Mouse (Mus musculus) right cerebral cortex, postnatal 4 days (tissue): ENCODE measurements around the gene Mob2.

Experiments
- DNase-seq: peaks from one replicate; pipeline ENCODE4 v3.0.0-alpha.2; 2022

The Mob2 gene

DNA sequence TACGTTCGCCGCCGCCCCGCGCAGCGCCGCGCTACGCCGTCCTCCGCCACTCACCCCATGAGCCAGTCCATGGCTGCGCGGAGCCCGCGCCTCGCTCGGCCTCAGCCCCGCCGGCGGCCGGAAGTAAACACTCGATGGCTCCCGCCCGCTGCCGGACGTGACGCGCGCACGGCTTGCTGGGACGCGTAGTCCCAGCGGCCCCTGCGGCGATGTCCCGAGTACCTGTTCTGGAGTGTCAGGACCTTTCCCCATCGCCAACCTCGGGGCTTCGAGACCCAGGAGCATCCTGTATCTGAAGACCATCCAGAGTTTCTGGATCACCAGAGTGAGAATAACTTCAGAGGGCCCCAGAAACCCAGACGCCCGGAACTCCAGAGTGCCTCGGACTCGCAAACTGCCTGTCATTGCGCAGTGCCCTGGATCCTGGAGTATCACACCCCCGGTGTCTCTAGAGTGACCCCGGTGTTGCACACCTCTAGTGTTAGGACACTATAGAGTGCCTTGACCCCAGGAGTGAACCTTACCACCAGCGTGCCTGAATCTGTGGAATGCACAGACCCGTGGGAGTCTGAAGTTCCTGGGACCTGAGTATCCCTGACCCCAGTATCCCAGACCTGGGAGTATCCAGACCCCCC is at the start of gene Mob2:
Mob2 (minus strand) TSS at position 135 of the 635 bp plus-strand sequence.
- DNase-seq = peak; percentile 84

GRCm38 (mm10) chr7:142104747-142105146 is 43.9 kb upstream of the Mob2 start:
- no peak for DNase-seq

GRCm38 (mm10) chr7:142097776-142098175 is 36.9 kb upstream of the Mob2 start:
- DNase-seq = peak; percentile 83

DNA sequence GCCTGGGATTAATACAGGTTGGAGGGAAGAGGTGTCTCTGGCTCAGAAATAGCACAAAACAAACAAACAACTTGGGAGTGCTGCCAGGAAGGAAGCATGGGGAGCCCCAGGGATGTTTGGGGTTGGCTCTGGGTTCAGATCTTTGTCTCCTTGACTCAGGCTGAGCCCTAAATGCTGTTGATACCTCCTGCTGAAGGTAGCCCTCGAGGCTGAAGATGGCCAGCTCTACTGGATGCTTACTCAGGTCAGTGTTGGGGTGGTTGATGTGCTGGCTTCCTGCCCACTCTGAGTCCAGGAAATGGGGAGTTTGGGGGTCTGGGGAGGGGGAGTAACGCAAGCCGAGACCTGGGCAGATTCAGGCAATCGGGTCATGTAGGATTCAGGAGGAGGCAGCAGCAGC is 35.8 kb upstream of the Mob2 start:
- no peak for DNase-seq

DNA sequence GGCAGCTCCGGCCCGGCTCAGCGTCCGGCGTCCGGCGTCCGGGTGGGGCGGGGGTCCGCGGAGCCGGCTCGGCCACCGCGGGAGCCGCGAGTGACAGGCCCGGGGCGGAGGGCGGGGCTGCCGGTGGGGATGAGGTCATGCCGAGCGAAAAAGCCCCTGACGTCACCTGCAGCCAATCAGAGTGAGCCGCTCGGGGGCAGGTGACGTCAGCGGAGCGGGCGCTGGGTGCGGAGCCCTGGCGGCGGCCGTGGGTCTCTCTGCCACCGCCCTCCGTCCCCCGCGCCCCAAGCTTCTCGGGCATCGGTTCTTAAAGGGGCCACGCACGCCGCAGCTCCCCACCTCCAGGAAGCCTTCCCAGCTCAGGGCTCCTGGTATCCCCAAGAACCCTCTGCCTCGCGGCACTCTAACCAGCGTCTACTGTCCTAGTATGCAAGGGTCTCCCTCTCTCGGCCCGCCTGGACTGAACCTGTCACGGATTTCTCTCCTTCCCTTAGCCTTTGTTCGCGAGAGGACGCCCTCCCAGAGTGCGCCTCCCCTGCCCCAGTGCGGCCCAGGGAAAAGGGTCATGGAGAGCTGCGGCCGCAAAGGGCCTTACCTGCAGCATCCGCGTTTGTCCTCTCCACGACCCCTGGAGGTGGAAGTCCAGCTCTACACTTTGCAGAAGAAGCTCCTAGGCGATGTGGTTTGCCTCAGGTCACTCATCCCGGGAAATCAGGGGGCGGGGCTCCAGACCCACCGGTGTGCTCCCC is 34.5 kb upstream of the Mob2 start, which contains the start of gene Dusp8:
Dusp8 (minus strand) TSS at position 661 of the 749 bp plus-strand sequence.
- DNase-seq = peak; percentile 93

- peak; percentile 62 for DNase-seq
Measured at GRCm38 (mm10) chr7:142094301-142095143, 33.7 kb upstream of the Mob2 start.

DNA sequence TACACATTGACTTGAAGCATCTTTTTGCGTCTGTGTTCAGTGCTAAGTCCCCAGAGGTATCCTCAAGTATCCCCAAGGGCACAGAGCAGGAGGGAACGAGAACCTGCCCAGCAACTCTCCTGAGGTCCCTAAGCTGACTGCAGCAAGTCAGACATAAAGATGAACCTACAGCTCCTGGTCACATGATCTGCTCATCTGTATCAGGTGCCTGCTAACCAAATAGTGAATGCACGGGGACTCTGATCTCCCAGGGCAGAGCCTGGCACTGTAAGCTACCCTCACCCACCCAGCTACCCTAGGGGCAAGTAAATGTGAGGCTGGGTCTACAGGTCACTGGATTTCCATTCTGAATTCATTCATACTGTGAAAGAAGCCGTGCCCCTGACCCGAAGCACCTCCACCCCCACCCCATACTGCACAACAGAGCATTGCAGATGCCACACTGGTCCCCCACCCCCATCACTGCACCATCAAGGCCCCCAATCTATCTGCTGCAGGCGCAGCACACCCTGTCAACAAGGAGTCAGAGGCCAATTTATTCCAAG is 32.9 kb upstream of the Mob2 start:
- DNase-seq = no peak

DNA sequence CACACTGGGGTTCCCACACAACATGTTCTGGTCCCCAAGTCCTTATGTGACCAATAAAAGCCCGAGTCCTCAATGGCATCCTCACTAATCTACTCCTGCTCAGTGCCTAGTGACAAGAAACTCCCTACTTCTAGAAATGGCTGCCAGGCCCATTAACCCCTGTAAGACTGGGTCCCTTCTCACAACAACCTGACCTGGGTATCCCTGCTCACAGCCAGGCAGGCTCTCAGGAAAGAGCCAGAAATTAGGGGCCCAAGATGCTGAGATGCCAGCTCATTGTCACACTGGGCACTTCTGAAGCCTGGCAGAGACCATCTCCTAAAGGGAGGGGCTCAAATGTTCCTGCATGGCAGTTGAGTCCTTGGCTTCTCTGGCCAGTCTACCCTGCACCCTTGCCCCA is 32.1 kb upstream of the Mob2 start:
- DNase-seq = no peak

GRCm38 (mm10) chr7:142091848-142092247 is 31.0 kb upstream of the Mob2 start:
- peak; percentile 55 for DNase-seq

GRCm38 (mm10) chr7:142089648-142090447 is 29.0 kb upstream of the Mob2 start:
- DNase-seq = no peak

- DNase-seq = peak; percentile 24
Measured at GRCm38 (mm10) chr7:142088886-142089285, 28.0 kb upstream of the Mob2 start.

DNA sequence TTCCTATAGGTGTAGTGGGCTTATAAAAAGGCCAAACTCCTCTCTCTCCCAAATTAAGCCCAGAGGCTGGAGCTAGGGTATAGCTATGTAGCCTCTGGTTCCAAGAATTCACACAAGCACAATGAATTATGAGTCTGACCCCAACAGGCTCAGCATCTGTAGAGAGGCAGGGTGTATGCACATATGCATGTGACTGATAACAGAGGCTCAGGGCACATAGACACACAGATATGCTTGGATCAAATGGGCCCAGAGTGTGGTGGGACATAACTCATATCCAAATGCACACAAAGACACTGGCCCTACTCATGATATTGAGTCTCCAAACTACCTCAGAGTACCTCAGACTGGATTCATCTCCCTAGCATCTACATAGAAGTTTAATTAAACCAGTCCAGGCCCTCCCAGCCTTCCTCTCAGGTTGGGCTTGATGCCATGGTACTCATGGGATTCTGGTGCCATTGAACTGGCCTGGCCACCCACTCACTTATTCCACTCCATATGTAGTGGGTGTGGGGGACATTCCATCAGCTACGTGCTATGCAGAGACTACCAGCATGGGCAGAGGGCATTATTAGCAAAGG is 26.3 kb upstream of the Mob2 start:
- no peak for DNase-seq

GRCm38 (mm10) chr7:142086159-142086905 is 25.5 kb upstream of the Mob2 start:
- no peak for DNase-seq

DNA sequence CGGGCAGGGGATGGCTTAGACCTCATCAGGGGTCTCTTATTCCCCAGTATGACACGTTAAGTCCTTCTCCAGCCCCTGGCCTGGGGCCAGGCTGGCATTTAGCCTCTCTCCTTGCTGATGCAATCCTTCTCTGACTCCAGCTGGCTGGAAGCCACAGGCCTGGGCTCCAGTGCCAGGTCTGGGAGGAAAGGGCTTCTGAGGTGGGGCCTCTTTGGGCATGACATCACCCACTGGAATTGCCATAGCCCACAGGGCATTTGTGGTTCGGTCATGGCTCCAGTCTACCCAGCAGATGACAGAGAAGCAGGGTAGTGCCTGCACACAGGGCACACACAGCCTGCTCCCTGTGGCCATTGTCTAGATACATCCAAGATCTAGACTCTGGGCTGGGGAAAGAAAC is 24.0 kb upstream of the Mob2 start:
- peak; percentile 73 for DNase-seq

GRCm38 (mm10) chr7:142084395-142084794 is 23.5 kb upstream of the Mob2 start:
- no peak for DNase-seq

DNA sequence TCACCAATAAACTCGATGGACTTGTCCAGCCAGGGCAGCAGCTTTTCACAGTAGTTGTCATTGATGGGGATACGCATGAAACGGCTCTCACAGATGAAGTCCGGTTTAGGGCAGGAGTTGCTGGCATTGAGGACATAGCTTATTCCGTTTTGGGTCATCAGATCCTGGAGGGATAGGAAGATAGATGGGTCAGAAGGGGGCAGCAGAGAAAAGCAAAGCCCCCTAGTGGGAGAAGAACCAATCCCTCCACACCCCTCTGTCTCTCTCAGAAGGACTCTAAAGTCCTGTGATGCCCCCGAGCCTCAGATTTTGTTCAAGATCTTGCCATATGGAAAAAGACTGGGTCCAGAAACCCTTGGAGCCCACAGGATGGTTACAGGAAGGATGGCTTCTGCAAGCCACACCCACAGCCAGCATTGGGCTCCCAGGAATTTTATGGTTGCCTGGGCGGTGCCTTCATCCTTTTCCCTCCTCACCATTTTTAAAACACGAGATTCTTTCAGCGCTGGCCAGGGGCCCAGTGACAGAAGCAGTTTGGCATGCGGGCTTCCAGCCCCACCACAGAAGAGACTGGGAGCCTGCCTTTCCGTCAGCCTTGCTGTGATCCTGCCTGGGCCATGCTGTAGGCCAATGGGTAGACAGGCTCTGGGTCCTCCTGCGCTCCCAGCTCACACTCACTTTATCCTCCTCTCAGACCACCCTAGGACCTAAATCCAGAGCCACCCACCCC is 22.9 kb upstream of the Mob2 start:
- DNase-seq = peak; percentile 47

DNA sequence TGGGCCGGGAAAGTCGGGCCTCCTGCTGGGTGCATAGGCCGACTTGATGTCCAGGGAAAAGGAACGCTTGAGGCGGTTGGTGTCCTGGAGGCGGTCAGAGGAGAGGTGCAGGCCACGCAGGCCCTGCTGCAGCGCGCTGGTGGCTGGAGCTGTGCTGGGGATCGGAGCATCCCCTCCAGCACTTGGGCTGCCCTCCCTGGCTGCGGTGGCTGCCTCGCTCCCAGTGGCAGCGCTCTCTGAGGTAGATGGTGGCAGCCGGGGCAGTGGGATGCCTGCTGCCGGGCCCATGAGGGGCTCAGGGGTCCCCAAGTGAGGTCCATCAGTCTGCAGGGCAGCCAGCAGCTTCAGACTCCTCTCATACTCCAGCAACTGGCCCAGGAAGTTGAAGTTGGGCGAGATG is 21.7 kb upstream of the Mob2 start:
- DNase-seq = no peak

GRCm38 (mm10) chr7:142082179-142082578 is 21.3 kb upstream of the Mob2 start:
- DNase-seq = no peak

DNA sequence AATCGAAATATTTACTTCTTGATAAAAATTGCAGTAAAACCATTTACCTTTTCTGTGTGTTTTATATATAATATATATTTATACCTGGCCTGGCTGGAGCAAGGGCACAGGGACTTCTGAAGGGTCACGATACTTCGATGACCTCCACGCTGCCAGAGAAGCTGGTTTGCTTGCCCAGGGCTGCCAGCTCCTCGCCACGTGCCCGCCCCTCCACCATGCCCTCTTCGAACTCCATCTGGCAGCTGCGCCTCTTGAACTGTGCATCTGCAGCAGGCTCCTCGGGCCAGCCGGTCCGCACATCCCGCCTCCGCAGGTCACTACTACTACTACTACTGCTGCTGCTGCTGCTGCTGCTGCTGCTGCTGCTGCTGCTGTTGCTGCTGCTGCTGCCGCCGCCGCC is 20.9 kb upstream of the Mob2 start:
- no peak for DNase-seq

- DNase-seq = no peak
Measured at GRCm38 (mm10) chr7:142080876-142081275, 20.0 kb upstream of the Mob2 start.

- DNase-seq = no peak
Measured at GRCm38 (mm10) chr7:142079365-142079764, 18.5 kb upstream of the Mob2 start.
